Mouse (Mus musculus): ENCODE results near the gene Mogat2.

Mogat2 gene

DNA sequence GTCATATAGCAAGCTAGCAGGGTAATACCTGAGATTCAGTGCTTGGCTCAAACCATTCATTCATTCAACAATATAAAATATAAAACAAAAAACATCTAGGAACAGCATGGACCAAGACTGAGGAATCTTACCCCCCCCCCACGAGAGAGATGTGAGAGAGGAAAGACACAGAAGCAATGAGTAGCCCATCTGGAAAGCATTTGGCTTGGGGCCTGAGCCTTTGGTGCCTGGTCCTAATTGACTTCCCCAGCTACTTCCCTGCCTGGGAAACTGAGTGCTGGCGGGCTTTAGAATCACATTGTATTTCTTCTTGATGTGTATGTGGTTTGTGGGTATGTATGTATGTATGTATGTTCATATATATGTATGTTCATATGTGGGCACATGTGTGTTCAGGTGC is 2.8 kb downstream of the Mogat2 start:
- no peak for DNase-seq (ENCODE audit: low read depth, low spot score)

DNA sequence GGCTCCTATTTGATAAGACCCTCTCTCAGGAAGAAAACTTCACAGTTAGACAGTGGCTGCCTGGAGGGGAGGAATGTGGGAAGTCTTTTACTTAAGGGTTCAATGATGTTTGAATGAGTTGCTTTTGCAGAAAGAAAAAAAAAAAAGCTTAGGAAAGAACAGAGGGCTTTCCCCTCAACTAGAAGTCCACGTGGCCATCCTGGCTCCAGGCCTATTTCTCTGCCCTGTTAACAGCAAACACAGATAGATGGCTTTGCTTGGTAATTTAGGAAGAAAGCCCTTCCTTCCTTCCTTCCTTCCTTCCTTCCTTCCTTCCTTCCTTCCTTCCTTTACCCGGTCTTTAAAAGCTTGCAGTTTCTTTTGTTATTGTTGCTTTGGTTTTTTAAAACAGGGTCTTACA is 3.5 kb downstream of the Mogat2 start:
- DNase-seq (ENCODE audit: low read depth, low spot score): no peak

DNA sequence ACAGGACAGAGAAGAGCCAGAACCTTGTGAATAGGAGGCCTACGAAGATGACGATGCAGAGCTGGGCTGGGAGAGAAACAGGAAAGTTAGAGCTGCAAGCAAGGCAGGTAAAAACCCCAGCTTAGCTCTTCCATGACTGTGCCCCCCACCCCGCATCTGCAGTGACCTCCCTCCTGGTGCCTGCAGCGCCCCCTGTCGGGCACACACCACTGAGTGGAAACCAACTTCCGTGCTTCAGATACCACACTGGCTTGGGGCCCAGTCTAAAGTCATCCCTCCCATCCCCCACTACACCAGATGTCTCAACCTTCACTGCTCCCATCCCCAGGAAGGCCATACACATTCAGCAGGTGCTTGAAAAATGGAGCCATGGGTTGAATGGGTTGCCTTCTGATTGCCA is 5.8 kb downstream of the Mogat2 start:
- DNase-seq (ENCODE audit: low read depth, low spot score): peak; percentile 33

DNA sequence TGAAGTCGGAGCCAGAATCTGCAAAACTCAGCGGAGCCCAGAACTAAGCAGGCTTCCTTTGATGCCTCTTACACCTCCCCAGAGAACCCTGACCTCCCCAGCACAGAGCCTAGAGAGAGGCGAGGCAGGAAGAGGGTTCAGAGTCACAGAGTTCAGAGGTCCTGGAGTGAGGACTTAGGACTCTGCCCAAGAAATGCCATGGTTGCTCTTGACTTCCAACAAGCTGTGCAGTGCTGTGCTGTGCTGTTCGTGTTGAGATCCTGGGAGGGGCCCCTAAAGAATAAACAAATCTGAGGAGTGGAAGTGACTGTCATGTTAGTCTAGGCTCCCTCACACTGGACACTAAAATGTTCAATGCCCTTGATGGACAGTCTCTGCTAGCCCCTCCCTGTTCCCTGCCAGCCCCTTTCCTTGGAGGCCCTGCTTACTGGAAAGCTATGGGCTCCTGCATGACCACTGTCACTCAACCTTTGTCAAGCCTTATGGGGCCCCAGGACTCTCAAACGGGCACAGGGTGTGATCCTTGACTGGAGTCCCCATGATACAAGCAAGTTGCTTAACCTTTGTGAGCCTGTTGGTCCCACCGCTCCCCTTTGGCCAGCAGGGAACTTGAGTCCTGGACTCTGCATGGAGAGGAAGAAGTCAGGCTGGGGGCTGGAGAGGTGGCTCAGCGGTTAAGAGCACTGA is 8.2 kb downstream of the Mogat2 start:
- no peak for DNase-seq (ENCODE audit: low read depth, low spot score)

DNA sequence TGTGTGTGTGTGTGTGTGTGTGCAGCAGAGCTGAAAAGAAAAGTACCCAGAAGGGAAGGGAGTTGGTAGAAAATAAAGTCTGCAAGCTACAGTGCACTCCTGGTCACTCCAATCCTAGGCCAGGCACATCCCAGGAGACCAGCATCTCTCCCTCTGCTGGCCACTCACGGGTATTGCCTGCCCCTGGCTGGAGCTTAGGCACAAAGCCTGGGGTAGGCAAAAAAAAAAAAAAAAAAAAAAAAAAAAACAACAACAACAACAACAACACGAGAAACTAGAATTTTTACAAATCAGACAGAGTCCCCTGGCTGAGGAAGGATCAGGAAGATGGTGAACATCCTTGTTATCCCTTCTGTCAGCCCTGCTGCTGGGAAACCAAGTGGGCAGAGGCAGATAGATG is 9.0 kb downstream of the Mogat2 start:
- DNase-seq (ENCODE audit: low read depth, low spot score): peak; percentile 48

DNA sequence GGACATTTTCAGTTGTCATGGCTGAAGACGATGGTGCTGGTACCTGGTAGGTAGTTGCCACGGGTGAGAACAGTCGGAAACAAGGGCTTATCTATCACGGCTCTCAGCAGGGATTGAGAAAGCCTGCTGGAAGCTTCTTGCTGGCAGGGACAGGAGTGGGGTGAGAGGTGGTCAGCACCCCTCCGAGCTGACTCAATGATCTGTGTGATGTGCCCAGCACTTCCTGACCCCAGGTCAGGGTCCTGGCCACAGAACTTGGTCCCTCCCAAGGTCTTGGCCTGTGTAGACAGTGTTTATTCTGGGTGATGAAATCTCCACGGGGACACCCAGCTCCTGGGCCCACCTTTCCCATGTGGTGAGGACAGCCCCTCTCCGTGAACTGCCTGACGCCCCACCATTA is 9.6 kb downstream of the Mogat2 start:
- no peak for DNase-seq (ENCODE audit: low read depth, low spot score)

DNA sequence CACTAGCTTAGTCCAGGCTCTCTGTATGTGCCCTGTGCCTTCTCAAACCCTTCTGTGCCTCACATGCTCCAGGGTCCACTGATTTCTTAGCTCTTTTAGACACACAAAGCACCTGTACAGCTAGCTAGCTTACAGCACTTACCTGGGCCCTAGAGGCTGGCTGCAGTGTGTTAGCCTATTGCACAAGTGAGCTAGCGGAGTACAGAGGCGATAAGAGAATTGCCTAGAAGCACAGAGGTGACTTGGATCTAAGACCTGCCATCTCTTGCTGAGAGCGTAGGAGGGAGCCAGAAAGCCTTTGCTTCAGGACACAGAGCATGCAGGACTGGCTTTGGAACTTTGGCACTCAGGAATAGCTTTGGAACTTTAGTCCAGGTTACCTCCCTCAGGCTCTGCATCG is 11.2 kb downstream of the Mogat2 start:
- DNase-seq (ENCODE audit: low read depth, low spot score): no peak

DNA sequence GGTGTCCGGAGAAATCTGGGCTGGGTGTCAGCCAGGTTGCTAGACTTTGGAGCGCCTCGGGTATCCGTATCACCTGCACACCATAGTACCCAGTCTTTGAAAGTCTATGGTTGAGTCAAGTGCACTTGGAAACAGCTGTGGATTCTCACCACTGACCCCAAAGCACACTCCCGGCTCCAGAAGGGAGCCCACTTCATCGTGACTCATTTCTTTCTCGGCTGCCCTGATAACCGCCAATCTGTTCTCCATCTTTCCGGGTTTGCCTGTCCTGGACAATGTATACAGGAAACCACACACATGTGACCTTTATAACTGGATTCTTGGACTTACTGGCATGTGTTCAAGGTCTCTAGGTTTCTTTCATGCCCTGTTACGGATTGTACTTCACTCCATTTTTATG is 11.8 kb downstream of the Mogat2 start:
- DNase-seq (ENCODE audit: low read depth, low spot score): no peak

DNA sequence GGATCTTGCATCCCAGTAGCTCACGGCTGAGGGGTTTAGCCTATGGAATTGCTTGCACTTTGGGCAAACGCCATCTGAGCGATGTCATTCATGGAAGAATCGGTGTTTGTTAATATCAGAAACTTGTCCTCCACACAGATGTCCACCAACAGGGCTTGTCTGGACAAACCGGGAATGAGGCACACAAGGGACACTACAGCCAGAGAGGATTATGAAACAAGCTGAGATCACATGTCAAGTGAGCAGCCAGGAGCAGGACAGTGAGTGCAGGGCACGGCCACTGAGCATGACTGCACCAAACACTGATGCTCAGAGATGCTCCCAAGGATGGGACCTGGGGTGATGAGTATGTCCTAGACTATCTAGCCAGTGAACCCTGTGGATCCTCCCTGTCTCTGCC is 13.0 kb downstream of the Mogat2 start:
- no peak for DNase-seq (ENCODE audit: low read depth, low spot score)

DNA sequence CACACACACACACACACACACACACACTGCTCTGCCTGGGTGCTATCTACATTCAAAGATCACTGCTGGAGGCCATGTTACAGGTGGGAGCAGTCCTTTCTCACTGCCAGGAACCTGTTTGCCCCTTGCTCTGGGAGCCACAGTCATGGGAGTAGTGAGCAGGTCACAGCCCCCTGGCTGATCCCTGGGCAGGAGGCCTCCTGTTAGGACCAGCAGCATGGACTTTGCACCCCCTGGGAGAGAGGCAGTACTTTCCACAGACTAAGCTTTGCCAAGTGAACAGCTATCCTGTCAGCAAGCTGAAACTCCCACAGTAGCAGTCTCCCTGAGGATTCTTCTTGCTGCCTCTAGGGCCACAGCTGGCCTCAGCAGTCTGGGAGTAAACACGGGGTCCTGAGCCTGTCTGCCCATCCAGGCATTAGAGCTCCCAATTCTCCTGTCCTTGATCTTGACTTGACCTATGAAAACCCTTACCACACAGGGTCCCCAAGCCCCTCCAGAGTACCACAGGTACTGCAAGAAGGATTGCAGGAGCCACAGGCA is 13.7 kb downstream of the Mogat2 start:
- no peak for DNase-seq (ENCODE audit: low read depth, low spot score)

DNA sequence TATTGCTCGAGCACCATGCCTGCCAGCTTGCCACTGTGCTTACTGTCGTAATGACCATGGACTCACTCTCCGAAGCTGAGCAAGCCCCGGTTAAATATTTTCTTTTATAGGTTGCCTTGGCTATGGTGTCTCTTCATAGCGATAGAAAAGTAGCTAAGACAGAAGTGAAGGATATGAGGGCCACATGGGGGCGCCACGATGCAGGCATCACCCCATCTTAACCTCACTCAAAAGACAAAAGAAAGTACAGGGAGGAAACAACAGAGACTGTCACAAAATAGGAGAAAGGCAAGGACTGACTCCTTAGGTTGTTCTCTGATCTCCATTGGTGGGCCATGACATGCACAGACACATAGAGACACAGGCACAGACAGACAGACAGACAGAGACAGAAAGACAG is 14.2 kb downstream of the Mogat2 start:
- DNase-seq (ENCODE audit: low read depth, low spot score): peak; percentile 14

DNA sequence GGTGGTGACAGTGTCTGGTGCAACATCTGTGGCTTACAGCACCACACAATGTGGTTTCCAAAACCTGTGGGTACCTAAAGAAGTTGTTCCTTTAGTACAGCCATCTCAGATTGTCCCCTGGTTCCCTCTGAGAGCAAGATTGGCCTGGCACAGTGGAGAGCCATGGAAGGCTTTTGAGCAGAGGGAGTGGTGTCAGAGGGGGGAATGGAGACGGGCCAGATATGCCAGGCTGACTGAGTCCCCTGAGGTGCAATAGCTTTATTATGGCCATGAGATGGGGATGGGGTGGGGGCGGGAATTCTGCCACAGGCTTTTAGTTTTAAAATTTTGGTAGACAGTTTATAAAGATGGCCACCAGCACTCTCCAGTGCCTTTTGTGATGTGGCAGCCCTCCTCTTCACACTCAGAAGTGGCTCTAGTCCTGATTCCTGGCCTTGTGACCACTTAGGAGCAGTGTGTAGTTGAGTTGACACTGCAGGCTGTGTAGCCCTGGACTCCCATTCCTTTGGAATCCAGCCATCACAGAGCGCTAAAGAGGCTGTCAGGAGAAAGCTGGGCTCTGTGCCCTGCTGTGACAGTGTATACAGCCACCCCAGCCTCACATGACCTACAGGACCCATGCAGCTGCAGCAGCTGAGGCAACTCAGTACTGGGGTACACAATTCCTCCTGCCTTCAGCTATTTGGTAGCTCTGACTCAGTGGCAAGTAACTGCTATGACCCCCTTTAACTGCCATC is 20.9 kb downstream of the Mogat2 start:
- DNase-seq (ENCODE audit: low read depth, low spot score): no peak

DNA sequence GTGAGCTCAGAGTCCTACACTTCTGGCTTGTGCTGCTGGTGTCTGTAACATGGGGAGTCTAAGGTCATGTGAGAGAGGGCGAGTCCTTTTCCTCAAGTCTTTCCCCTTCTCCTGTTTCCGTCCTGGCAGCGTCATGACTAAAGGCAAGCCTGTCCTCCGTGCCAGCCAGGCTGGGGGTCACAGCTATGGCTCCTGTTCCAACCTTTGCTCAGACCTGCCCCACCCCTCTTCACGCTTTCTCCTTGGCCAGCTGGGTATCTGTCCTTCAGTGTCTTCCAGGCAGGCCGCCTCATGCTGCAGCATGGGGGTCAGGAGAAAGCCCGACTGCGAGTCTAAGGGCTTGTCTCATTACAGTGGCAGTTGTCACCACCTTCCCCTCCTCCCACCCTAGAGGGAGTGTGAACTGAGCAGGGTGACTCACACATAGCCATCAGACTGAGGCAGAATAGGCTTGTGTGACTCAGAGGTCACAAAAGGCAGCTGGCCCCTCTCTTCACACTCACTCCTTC is 23.0 kb downstream of the Mogat2 start:
- DNase-seq (ENCODE audit: low read depth, low spot score): no peak

DNA sequence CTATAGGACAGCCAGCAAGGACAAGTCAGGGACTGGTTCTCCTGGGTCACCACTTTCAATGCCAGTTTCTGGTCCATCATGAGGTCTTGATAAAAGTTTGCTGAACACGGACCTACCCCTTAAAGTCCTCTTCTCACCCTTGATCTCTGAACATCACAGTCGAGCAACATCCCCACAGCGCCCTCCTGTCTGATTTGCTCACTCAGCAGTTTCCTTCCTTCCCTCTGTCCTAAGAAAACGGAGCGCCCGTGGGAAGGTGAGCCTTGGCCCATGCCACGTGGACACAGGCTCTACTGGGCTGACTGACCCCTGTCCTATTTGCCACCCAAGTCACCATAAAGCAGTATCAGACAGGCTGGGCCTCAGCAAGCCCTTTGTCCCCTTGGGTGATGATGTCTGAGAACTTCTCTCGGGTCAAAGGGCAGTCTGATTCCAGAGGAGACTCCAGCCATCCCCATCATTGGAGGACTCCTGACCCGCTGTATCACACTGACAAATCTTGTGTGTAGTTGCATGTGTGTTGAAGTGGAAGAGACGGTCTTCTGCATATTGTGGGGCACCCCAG is 23.7 kb downstream of the Mogat2 start:
- DNase-seq (ENCODE audit: low read depth, low spot score): no peak

DNA sequence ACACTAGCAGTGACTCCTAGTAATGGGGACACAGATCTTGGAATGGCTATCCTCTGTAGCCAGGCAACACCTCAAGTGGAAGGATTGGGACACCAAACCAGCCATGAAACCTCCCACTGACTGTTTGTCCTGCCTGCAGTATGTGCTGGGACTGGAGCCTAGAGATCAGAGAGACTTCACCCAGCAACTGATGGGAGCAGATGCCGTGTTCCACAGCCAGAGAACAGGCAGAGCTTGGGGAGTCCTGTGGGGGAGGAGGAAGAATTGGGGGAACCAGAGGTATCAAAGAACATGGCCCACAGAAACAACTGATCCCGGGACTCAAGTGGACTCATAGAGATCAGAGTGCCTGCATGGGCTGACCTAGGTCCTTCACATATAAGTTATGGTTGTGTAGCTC is 24.7 kb downstream of the Mogat2 start:
- DNase-seq (ENCODE audit: low read depth, low spot score): no peak

DNA sequence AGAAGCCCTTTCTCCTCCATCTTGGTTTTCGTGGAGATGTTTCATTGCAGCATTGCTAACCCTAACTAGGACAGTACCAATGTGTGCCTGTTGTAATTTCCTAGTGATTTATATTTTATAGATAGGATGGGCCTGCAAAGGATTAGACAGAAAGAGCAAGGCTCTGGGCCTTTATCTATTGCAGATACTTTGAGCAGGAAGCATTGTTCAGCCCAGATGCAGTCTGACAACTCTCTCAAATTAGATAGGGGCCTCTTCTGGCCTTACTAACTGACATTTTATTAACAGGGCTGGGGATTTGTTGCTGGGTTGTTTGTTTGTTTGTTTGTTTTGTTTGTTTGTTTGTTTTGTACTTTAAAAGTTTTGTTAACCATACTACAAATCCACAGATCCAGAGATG is 25.4 kb downstream of the Mogat2 start:
- DNase-seq (ENCODE audit: low read depth, low spot score): no peak

DNA sequence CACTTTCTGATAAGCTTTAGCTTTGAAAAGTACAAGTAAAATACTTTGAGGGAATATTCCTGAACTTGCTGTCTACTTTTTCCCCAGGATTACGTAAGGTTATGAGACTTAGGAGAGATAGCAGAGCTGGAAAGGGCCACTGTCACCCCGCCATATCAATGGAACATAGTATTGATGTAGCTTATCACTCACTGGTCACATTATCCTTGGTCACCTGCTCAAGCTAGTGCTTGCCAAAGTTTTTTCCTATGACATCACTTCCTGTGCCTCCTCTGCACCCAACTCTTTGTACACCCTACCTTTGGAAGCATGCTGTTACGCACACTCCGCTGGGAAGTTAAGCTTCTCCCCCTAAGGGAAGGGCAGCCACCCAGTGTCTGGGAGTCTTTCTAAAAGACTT is 29.7 kb downstream of the Mogat2 start:
- DNase-seq (ENCODE audit: low read depth, low spot score): no peak

DNA sequence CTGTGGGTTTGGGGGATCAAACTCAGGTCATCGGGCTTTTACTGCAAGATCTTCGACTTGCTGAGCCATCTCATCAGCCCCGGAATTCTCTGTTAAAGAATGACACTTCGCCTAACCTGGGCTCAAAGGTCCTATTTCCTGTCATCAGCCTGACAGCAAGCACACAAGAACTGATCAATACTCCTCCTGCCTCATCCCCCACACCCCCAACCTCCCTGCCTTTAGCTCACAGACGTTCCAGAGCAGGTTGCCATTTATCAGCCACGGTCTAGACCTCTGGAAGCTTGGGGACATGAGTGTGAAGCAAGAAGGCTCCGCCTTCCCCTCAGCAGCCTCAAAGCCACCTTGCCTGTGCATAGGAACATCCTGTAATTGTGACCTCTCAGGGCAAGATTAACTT is 32.1 kb downstream of the Mogat2 start:
- DNase-seq (ENCODE audit: low read depth, low spot score): no peak

DNA sequence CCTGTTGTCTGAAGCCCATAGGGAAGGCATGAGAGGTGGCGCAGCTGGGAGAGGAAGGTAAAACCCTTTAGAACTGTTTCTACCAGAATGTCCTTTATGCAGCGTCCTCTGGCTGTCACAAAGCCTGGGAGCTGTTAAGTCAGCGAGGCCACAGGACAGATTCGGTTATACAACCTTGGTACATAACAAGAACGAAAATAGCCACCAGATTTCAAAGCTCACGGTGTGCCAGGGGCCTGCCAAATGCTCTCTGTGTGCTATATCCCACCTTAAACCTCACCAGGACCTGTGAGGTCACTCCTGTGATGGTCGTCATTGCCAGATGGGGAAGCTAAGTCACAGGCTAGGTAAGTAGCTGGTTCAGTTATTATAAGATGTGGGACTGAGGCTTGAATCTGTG is 36.3 kb downstream of the Mogat2 start:
- DNase-seq (ENCODE audit: low read depth, low spot score): no peak

DNA sequence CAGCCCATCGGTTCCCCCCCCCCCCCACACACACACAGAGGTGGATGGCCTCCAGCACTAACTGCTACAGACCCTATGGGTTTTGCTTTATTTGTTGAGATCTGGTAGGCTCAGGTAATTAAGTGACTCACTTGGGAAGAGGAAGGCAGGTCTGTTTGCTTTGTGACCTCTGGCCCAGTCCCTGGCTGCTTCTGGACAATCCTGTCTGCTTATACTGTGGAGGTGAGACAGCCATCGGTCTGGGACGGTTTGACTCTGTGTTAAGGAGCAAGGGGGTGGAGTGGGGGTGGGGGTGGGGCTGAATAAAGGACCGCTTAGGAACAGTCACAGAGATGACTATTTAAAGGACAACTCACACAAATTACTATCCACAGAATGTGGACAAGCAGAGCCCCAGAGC is 38.1 kb downstream of the Mogat2 start:
- DNase-seq (ENCODE audit: low read depth, low spot score): no peak

DNA sequence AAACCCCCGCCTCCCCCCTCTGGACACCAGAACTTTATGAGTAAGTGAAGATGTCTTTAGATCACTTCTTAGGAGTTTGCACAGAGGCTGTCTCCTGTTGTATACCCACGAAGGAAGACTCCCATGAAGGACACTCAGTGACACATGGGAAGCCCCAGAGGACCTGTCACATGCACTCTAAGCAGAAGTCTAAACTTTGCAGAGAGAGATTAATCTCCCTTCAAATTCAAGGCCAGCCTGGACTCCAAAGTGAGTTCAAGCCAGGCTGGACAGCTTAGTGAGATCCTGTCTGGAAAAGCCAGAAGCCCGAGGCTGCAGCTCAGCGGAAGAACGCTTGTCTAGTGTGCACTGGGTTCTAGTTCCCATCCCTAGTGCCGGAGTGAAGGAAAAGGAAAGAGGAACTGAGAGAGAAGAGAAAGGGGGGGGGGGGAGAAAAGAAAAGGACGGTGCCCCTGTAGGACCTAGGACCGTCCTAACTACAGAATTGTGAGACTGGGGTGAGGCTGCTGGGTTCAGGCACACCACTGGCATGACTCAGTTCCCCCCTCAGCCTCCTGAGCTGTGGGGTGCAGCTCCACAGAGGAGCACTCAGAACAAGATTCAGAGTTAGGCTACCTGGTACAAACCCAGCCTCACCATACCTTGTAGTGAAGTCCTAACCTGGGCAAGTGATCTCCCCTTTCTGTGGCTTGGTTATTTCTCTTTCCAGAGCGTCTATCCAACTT is 38.8 kb downstream of the Mogat2 start:
- no peak for DNase-seq (ENCODE audit: low read depth, low spot score)

DNA sequence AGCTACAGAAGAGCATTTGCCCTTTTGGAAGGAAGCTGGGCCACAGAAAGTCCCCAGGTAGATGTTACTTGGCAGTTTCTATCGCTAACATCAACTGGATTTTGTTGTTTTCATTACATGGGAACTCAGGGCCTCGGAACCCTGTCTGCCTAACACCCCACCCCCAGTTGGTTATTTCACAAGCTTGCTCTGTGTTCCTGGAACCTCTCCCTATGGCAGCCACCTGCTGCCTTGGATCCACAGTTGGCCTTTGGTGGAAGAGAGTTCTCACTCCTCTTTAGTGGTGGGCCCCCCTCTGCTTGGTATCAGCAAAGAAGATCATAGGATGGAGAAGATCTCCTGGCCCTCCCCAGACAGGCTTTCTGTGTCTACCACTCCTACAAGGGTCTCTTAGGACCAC is 39.6 kb downstream of the Mogat2 start:
- no peak for DNase-seq (ENCODE audit: low read depth, low spot score)

Measured in R1 (cell line).